Mouse (Mus musculus): ENCODE results near the gene Cdkn2b. TPM values are rescaled to one million over a fixed set of nuclear protein-coding genes. Genes with fewer than 3 reads are reported as not detected.
A peak's percentile ranks its signal among the peaks of the same experiment; 100 is the strongest.

Gene Cdkn2b
- polyA plus RNA-seq, 1 experiment = 1.2 TPM

GRCm38 (mm10) chr4:89309996-89310395 is 843 bp downstream of the Cdkn2b start:
- Histone ChIP-seq H3K4me1 (ENCODE audit: control insufficient read depth, insufficient read depth, low read length) (no peaks in the 10 kb centered on the region), H3K4me3 (ENCODE audit: insufficient read depth, low read length) (no peak overlapping the region), H3K27ac (ENCODE audit: insufficient read depth, low read length) (no peak overlapping the region)
- TF ChIP-seq POLR2A (IDR thresholded peaks at IDR 0.05; ENCODE audit: extremely low read depth, insufficient read depth, low read length) (no peak), CTCF (IDR thresholded peaks at IDR 0.05; ENCODE audit: extremely low read depth, insufficient read depth, low read length) (no peak)

GRCm38 (mm10) chr4:89308001-89308400 is 2.8 kb downstream of the Cdkn2b start:
- TF ChIP-seq CTCF (IDR thresholded peaks at IDR 0.05; ENCODE audit: extremely low read depth, insufficient read depth, low read length) (no peak), POLR2A (IDR thresholded peaks at IDR 0.05; ENCODE audit: extremely low read depth, insufficient read depth, low read length) (no peak)
- Histone ChIP-seq H3K27ac (ENCODE audit: insufficient read depth, low read length) (no peak overlapping the region), H3K4me3 (ENCODE audit: insufficient read depth, low read length) (no peak overlapping the region), H3K4me1 (ENCODE audit: control insufficient read depth, insufficient read depth, low read length) (no peaks in the 10 kb centered on the region)

GRCm38 (mm10) chr4:89306798-89307365 is 4.0 kb downstream of the Cdkn2b start:
- no peak overlapping the region for H3K27ac ChIP-seq (ENCODE audit: insufficient read depth, low read length)
- TF ChIP-seq CTCF (IDR thresholded peaks at IDR 0.05; ENCODE audit: extremely low read depth, insufficient read depth, low read length) (no peak), POLR2A (IDR thresholded peaks at IDR 0.05; ENCODE audit: extremely low read depth, insufficient read depth, low read length) (no peak)
- no peak overlapping the region for H3K4me3 ChIP-seq (ENCODE audit: insufficient read depth, low read length)
- H3K4me1 ChIP-seq (ENCODE audit: control insufficient read depth, insufficient read depth, low read length) = no peaks in the 10 kb centered on the region

- H3K4me1 ChIP-seq (ENCODE audit: control insufficient read depth, insufficient read depth, low read length) = no peaks in the 10 kb centered on the region
- H3K4me3 ChIP-seq (ENCODE audit: insufficient read depth, low read length) = no peak overlapping the region
- TF ChIP-seq POLR2A (IDR thresholded peaks at IDR 0.05; ENCODE audit: extremely low read depth, insufficient read depth, low read length) = no peak
- TF ChIP-seq CTCF (IDR thresholded peaks at IDR 0.05; ENCODE audit: extremely low read depth, insufficient read depth, low read length) = no peak
Measured at GRCm38 (mm10) chr4:89305691-89306090, 5.1 kb downstream of the Cdkn2b start.

GRCm38 (mm10) chr4:89303281-89303995 is 7.4 kb downstream of the Cdkn2b start:
- no peak overlapping the region for H3K4me3 ChIP-seq (ENCODE audit: insufficient read depth, low read length)
- TF ChIP-seq POLR2A (IDR thresholded peaks at IDR 0.05; ENCODE audit: extremely low read depth, insufficient read depth, low read length) = no peak
- no peak for TF ChIP-seq CTCF (IDR thresholded peaks at IDR 0.05; ENCODE audit: extremely low read depth, insufficient read depth, low read length)
- no peak overlapping the region for H3K27ac ChIP-seq (ENCODE audit: insufficient read depth, low read length)
- H3K4me1 ChIP-seq (ENCODE audit: control insufficient read depth, insufficient read depth, low read length) = no peaks in the 10 kb centered on the region

More at GRCm38 (mm10) chr4:89305691-89306090, 5.1 kb downstream of the Cdkn2b start:
- H3K27ac ChIP-seq (ENCODE audit: insufficient read depth, low read length) = no peak overlapping the region

- H3K4me1 ChIP-seq (ENCODE audit: control insufficient read depth, insufficient read depth, low read length) = no peaks in the 10 kb centered on the region
- no peak overlapping the region for H3K4me3 ChIP-seq (ENCODE audit: insufficient read depth, low read length)
- TF ChIP-seq POLR2A (IDR thresholded peaks at IDR 0.05; ENCODE audit: extremely low read depth, insufficient read depth, low read length) (no peak), CTCF (IDR thresholded peaks at IDR 0.05; ENCODE audit: extremely low read depth, insufficient read depth, low read length) (no peak)
- no peak overlapping the region for H3K27ac ChIP-seq (ENCODE audit: insufficient read depth, low read length)
Measured at GRCm38 (mm10) chr4:89302129-89302528, 8.7 kb downstream of the Cdkn2b start.

- no peak overlapping the region for H3K4me3 ChIP-seq (ENCODE audit: insufficient read depth, low read length)
- H3K4me1 ChIP-seq (ENCODE audit: control insufficient read depth, insufficient read depth, low read length) = no peaks in the 10 kb centered on the region
- no peak overlapping the region for H3K27ac ChIP-seq (ENCODE audit: insufficient read depth, low read length)
- TF ChIP-seq CTCF (IDR thresholded peaks at IDR 0.05; ENCODE audit: extremely low read depth, insufficient read depth, low read length) = no peak
- no peak for TF ChIP-seq POLR2A (IDR thresholded peaks at IDR 0.05; ENCODE audit: extremely low read depth, insufficient read depth, low read length)
Measured at GRCm38 (mm10) chr4:89299721-89300120, 11.1 kb downstream of the Cdkn2b start.

GRCm38 (mm10) chr4:89295441-89296220 is 15.2 kb downstream of the Cdkn2b start:
- peak overlapping the region; percentile 41; the same call in 1 of the 2 replicates for H3K4me3 ChIP-seq (ENCODE audit: insufficient read depth, low read length)
- no peaks in the 10 kb centered on the region for H3K4me1 ChIP-seq (ENCODE audit: control insufficient read depth, insufficient read depth, low read length)
- H3K27ac ChIP-seq (ENCODE audit: insufficient read depth, low read length) = no peak overlapping the region
- no peak for TF ChIP-seq POLR2A (IDR thresholded peaks at IDR 0.05; ENCODE audit: extremely low read depth, insufficient read depth, low read length)
- TF ChIP-seq CTCF (IDR thresholded peaks at IDR 0.05; ENCODE audit: extremely low read depth, insufficient read depth, low read length) = no peak

- Histone ChIP-seq H3K27ac (ENCODE audit: insufficient read depth, low read length) (no peak within 1 kb of the TSS), H3K4me1 (ENCODE audit: control insufficient read depth, insufficient read depth, low read length) (no peaks in the 10 kb centered on the region), H3K4me3 (ENCODE audit: insufficient read depth, low read length) (peak within 1 kb of the TSS; percentile 41)
- TF ChIP-seq POLR2A (IDR thresholded peaks at IDR 0.05; ENCODE audit: extremely low read depth, insufficient read depth, low read length) (no peak), CTCF (IDR thresholded peaks at IDR 0.05; ENCODE audit: extremely low read depth, insufficient read depth, low read length) (no peak)
Measured at GRCm38 (mm10) chr4:89294486-89295440, 16.1 kb downstream of the Cdkn2b start, which contains the start of gene Cdkn2a. Cdkn2a (minus strand) TSS chr4:89294653.
